Mouse (Mus musculus) liver, adult 2 months (tissue): ENCODE results near the gene Zbtb21.

Experiments
- CTCF ChIP-seq: fragments of 200-500 bp; IDR thresholded peaks from 2 replicates; pipeline ENCODE4 v1.5.1; 2011; ENCODE audit warnings: low read depth, low read length, control low read depth
- POLR2A ChIP-seq: fragments of 200-500 bp; IDR thresholded peaks from 2 replicates; pipeline ENCODE4 v1.6.1; 2011; ENCODE audit warnings: low read length, control low read depth; ENCODE audit not compliant: insufficient read depth; ENCODE audit errors: extremely low read depth

DNA sequence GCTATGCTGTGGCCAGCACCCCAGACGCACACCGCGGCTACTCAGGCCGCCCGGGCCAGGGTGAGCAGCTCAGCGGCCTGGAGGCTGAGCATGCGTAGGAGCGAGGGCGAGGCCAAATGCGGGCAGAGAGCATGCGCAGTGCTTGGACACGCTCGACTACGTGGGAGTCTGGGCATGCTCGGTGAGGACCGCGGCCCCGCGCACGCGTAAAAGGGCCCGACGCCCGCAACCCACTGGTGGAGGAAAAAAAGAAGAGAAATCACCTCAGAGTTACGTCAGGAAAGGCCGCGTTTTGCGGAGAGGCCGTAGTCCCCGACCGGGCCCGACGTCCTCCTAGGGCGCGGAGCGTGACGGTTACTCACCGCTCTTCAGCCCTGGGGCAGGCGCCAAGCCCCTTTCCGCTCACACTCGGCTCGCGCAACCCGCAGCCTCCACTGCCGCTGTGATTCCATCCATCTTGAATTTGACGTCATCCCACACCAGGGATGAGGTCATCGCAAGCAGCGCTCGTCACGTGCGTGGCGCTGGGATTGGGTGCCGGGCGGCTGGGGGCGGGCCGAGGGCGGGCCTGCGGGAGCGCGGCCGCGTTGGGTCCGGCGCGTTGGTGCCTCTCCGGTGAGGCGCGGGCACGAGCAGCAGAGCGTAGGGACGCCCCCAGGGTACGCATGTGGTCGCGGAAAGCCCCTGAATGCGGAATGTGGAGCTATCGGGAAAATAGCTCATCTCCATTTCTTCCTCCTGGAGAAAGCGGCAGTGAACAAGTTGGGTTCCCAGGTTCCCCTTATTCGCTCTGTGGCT is at the start of gene Zbtb21, which contains the start of gene C2cd2:
- TF ChIP-seq POLR2A (peak; percentile 94), CTCF (no peak)
